Mouse (Mus musculus): Measurements from ENCODE around the gene Vta1. TPM values are rescaled to one million over a fixed set of nuclear protein-coding genes. Genes with fewer than 3 reads are reported as not detected.

Vta1 gene
- 99.7 and 107 TPM in 2 replicates for polyA plus RNA-seq (2014; fragmentation: Nextera tagmentation; extraction: Ambion mirVana)

- Histone ChIP-seq H3K27me3 (ENCODE audit: control insufficient read depth, insufficient read depth, low read length) (no peaks in the 10 kb centered on the region), H3K27ac (ENCODE audit: low read length) (0 out of 2 replicates have a peak within 1 kb of the TSS, but pooled peaks have one; percentile 3), H3K9ac (replicated peaks; ENCODE audit: low read depth, low read length) (peak within 1 kb of the TSS; percentile 67), H3K4me3 (ENCODE audit: low read depth, low read length) (peak within 1 kb of the TSS; percentile 83), H3K4me2 (replicated peaks; ENCODE audit: low read depth, low read length) (peak within 1 kb of the TSS; percentile 74), H3K9me3 (ENCODE audit: control insufficient read depth, low read depth, low read length) (no peaks in the 10 kb centered on the region), H3K36me3 (ENCODE audit: control insufficient read depth, insufficient read depth, low read length) (no peaks in the 10 kb centered on the region), H3K4me1 (ENCODE audit: control insufficient read depth, insufficient read depth, low read length) (peaks cover 7% of the 10 kb centered on the region)
- ATAC-seq (ENCODE audit: insufficient number of reproducible peaks, insufficient read depth, low FRiP score, low read depth): peak; percentile 97
- under 1% methylated on average over 46 of the region's 50 CpGs for WGBS
Measured at GRCm38 (mm10) chr10:14705072-14706066, at the start of gene Vta1, which contains the start of gene Nmbr. TSS of gene Vta1 (minus strand) at chr10:14705560. TSS of gene Nmbr (plus strand) at chr10:14705591.

DNA sequence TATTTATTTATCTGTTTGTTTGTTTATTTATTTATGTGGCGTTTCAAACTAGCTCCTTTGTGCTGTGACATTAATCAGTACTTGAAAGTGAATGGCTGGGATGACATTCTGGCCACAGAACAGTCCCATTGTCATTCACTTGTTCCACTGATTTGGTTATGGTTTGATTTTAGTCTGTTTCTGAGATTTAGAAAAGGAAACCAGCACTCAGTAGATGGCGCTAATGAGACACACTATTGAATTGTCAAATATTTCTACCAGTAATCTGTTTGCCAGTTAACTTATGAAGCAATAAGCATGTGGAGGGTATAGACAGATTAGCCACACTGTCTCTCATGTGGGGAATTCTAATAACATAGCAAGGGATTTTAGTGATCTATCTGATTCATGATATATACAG, 28.9 kb upstream of the Vta1 start:
- H3K27ac ChIP-seq (ENCODE audit: low read length): no peak overlapping the region
- H3K4me1 ChIP-seq (ENCODE audit: control insufficient read depth, insufficient read depth, low read length): no peaks in the 10 kb centered on the region
- H3K9me3 ChIP-seq (ENCODE audit: control insufficient read depth, low read depth, low read length): no peaks in the 10 kb centered on the region
- no peaks in the 10 kb centered on the region for H3K36me3 ChIP-seq (ENCODE audit: control insufficient read depth, insufficient read depth, low read length)
- H3K27me3 ChIP-seq (ENCODE audit: control insufficient read depth, insufficient read depth, low read length): no peaks in the 10 kb centered on the region
- 6% methylated on average over 2 of the region's 2 CpGs for WGBS
- H3K4me3 ChIP-seq (ENCODE audit: low read depth, low read length): no peak overlapping the region
- H3K9ac ChIP-seq (replicated peaks; ENCODE audit: low read depth, low read length): no peak overlapping the region
- no peak for ATAC-seq (ENCODE audit: insufficient number of reproducible peaks, insufficient read depth, low FRiP score, low read depth)
- no peak overlapping the region for H3K4me2 ChIP-seq (replicated peaks; ENCODE audit: low read depth, low read length)

DNA sequence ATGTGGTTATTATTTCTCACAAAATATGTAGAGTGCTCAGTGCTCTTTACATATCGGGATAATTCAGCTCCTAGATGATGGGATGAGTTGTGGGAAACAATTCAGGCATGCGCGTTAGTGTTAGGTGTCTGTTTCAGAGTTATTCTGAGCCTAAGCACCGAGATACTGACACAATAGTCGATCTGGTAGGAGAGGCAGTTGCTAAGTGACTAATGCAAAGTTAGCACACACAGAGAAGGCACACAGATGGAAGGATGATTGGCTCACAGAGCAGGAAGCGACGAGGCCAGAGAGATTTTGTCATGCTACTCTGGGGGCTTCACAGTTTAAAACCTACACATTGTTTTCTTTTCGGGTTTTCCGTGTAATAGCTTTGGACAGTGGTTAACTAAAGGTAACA, 20.3 kb upstream of the Vta1 start:
- H3K4me1 ChIP-seq (ENCODE audit: control insufficient read depth, insufficient read depth, low read length): no peaks in the 10 kb centered on the region

GRCm38 (mm10) chr10:14718114-14718513, 12.8 kb upstream of the Vta1 start, which contains the start of gene Gje1:
TSS of gene Gje1 (minus strand) at chr10:14718214.
- Histone ChIP-seq H3K4me2 (replicated peaks; ENCODE audit: low read depth, low read length) (no peak within 1 kb of the TSS), H3K36me3 (ENCODE audit: control insufficient read depth, insufficient read depth, low read length) (no peaks in the 10 kb centered on the region), H3K27me3 (ENCODE audit: control insufficient read depth, insufficient read depth, low read length) (no peaks in the 10 kb centered on the region), H3K9ac (replicated peaks; ENCODE audit: low read depth, low read length) (no peak within 1 kb of the TSS), H3K4me1 (ENCODE audit: control insufficient read depth, insufficient read depth, low read length) (no peaks in the 10 kb centered on the region), H3K4me3 (ENCODE audit: low read depth, low read length) (no peak within 1 kb of the TSS), H3K9me3 (ENCODE audit: control insufficient read depth, low read depth, low read length) (no peaks in the 10 kb centered on the region), H3K27ac (ENCODE audit: low read length) (no peak within 1 kb of the TSS)
- no peak for ATAC-seq (ENCODE audit: insufficient number of reproducible peaks, insufficient read depth, low FRiP score, low read depth)
- WGBS: 61% methylated on average over 3 of the region's 3 CpGs

More for the DNA sequence above, 20.3 kb upstream of the Vta1 start:
- Histone ChIP-seq H3K27me3 (ENCODE audit: control insufficient read depth, insufficient read depth, low read length) (no peaks in the 10 kb centered on the region), H3K9ac (replicated peaks; ENCODE audit: low read depth, low read length) (no peak overlapping the region), H3K27ac (ENCODE audit: low read length) (no peak overlapping the region), H3K9me3 (ENCODE audit: control insufficient read depth, low read depth, low read length) (no peaks in the 10 kb centered on the region), H3K4me3 (ENCODE audit: low read depth, low read length) (no peak overlapping the region), H3K36me3 (ENCODE audit: control insufficient read depth, insufficient read depth, low read length) (no peaks in the 10 kb centered on the region), H3K4me2 (replicated peaks; ENCODE audit: low read depth, low read length) (no peak overlapping the region)
- 70% methylated on average over 9 of the region's 9 CpGs for WGBS
- no peak for ATAC-seq (ENCODE audit: insufficient number of reproducible peaks, insufficient read depth, low FRiP score, low read depth)

GRCm38 (mm10) chr10:14703830-14704420, 1.4 kb downstream of the Vta1 start:
- WGBS: 72% methylated on average over 4 of the region's 4 CpGs
- peaks cover 7% of the 10 kb centered on the region for H3K4me1 ChIP-seq (ENCODE audit: control insufficient read depth, insufficient read depth, low read length)
- H3K9ac ChIP-seq (replicated peaks; ENCODE audit: low read depth, low read length): no peak overlapping the region
- H3K9me3 ChIP-seq (ENCODE audit: control insufficient read depth, low read depth, low read length): no peaks in the 10 kb centered on the region
- H3K27ac ChIP-seq (ENCODE audit: low read length): no peak overlapping the region
- no peak for ATAC-seq (ENCODE audit: insufficient number of reproducible peaks, insufficient read depth, low FRiP score, low read depth)
- no peaks in the 10 kb centered on the region for H3K27me3 ChIP-seq (ENCODE audit: control insufficient read depth, insufficient read depth, low read length)
- H3K4me3 ChIP-seq (ENCODE audit: low read depth, low read length): peak overlapping the region; percentile 83; the same call in 1 of the 2 replicates
- H3K36me3 ChIP-seq (ENCODE audit: control insufficient read depth, insufficient read depth, low read length): no peaks in the 10 kb centered on the region
- peak overlapping the region; percentile 74 for H3K4me2 ChIP-seq (replicated peaks; ENCODE audit: low read depth, low read length)

DNA sequence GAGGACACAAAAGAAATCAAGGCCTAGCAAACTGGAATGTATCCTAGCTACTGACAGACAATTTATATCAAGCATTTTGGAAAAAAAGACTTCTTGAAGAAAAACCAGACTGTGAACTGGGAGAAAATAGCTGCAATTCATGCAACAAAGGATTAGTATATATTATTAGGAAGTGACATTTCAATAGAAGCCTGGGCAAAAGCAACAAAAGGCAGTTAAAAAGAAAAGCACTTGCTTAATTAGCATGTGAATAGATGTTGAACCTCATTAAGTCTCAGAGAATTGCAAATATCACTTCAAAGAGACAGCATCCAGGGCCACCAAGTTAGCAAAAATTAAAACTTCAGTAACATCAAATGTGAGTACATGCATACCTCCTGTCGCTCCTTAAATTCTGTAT, 2.1 kb downstream of the Vta1 start:
- Histone ChIP-seq H3K4me3 (ENCODE audit: low read depth, low read length) (no peak overlapping the region), H3K27me3 (ENCODE audit: control insufficient read depth, insufficient read depth, low read length) (no peaks in the 10 kb centered on the region), H3K4me1 (ENCODE audit: control insufficient read depth, insufficient read depth, low read length) (peaks cover 7% of the 10 kb centered on the region), H3K4me2 (replicated peaks; ENCODE audit: low read depth, low read length) (no peak overlapping the region), H3K36me3 (ENCODE audit: control insufficient read depth, insufficient read depth, low read length) (no peaks in the 10 kb centered on the region), H3K27ac (ENCODE audit: low read length) (no peak overlapping the region), H3K9me3 (ENCODE audit: control insufficient read depth, low read depth, low read length) (no peaks in the 10 kb centered on the region), H3K9ac (replicated peaks; ENCODE audit: low read depth, low read length) (no peak overlapping the region; the same call in 1 of the 2 replicates)
- no peak for ATAC-seq (ENCODE audit: insufficient number of reproducible peaks, insufficient read depth, low FRiP score, low read depth)
- WGBS: 86% methylated on average over 1 of the region's 1 CpGs

GRCm38 (mm10) chr10:14690349-14690748, 15.0 kb downstream of the Vta1 start:
- no peaks in the 10 kb centered on the region for H3K9me3 ChIP-seq (ENCODE audit: control insufficient read depth, low read depth, low read length)
- H3K4me2 ChIP-seq (replicated peaks; ENCODE audit: low read depth, low read length): no peak overlapping the region
- no peaks in the 10 kb centered on the region for H3K4me1 ChIP-seq (ENCODE audit: control insufficient read depth, insufficient read depth, low read length)
- no peaks in the 10 kb centered on the region for H3K27me3 ChIP-seq (ENCODE audit: control insufficient read depth, insufficient read depth, low read length)
- ATAC-seq (ENCODE audit: insufficient number of reproducible peaks, insufficient read depth, low FRiP score, low read depth): no peak
- 85% methylated on average over 3 of the region's 3 CpGs for WGBS
- peaks cover 3% of the 10 kb centered on the region; the same call in 1 of the 2 replicates for H3K36me3 ChIP-seq (ENCODE audit: control insufficient read depth, insufficient read depth, low read length)
- no peak overlapping the region for H3K27ac ChIP-seq (ENCODE audit: low read length)
- no peak overlapping the region for H3K9ac ChIP-seq (replicated peaks; ENCODE audit: low read depth, low read length)
- H3K4me3 ChIP-seq (ENCODE audit: low read depth, low read length): no peak overlapping the region

GRCm38 (mm10) chr10:14688785-14689442, 16.4 kb downstream of the Vta1 start:
- H3K27ac ChIP-seq (ENCODE audit: low read length): no peak overlapping the region
- no peaks in the 10 kb centered on the region for H3K27me3 ChIP-seq (ENCODE audit: control insufficient read depth, insufficient read depth, low read length)
- no peak overlapping the region for H3K9ac ChIP-seq (replicated peaks; ENCODE audit: low read depth, low read length)
- no peak for ATAC-seq (ENCODE audit: insufficient number of reproducible peaks, insufficient read depth, low FRiP score, low read depth)
- H3K4me3 ChIP-seq (ENCODE audit: low read depth, low read length): no peak overlapping the region
- 75% methylated on average over 6 of the region's 6 CpGs for WGBS
- no peak overlapping the region for H3K4me2 ChIP-seq (replicated peaks; ENCODE audit: low read depth, low read length)
- H3K36me3 ChIP-seq (ENCODE audit: control insufficient read depth, insufficient read depth, low read length): peaks cover 3% of the 10 kb centered on the region; the same call in 1 of the 2 replicates
- no peaks in the 10 kb centered on the region for H3K4me1 ChIP-seq (ENCODE audit: control insufficient read depth, insufficient read depth, low read length)
- H3K9me3 ChIP-seq (ENCODE audit: control insufficient read depth, low read depth, low read length): no peaks in the 10 kb centered on the region
